Mouse (Mus musculus) kidney, embryonic 14.5 days (tissue): ENCODE measurements around the gene Tpd52l2. TPM values are rescaled to one million over a fixed set of nuclear protein-coding genes. Genes with fewer than 3 reads are reported as not detected.
A peak's percentile ranks its signal among the peaks of the same experiment; 100 is the strongest.

Experiments
- ATAC-seq: fragments of 200-750 bp; cut with Nextera tagmentation; 2 replicates; pipeline ENCODE4 v1.8.0; 2017; ENCODE audit warnings: moderate number of reproducible peaks, mild to moderate bottlenecking, moderate TSS enrichment, moderate library complexity; ENCODE audit not compliant: low FRiP score, low TSS enrichment
- H3K27ac ChIP-seq: fragments of 300-500 bp; sonication (generic); 2 replicates; pipeline ENCODE4 v1.5.1; 2014; ENCODE audit warnings: low read depth, mild to moderate bottlenecking, low read length, moderate library complexity, mixed read lengths
- H3K27me3 ChIP-seq: fragments of 300-500 bp; sonication (generic); 2 replicates; pipeline ENCODE4 v1.6.1; 2014; ENCODE audit warnings: mild to moderate bottlenecking, low read length; ENCODE audit not compliant: control insufficient read depth, insufficient read depth
- H3K36me3 ChIP-seq: fragments of 300-500 bp; sonication (generic); 2 replicates; pipeline ENCODE4 v1.6.1; 2014; ENCODE audit warnings: low read length, mixed read lengths; ENCODE audit not compliant: control insufficient read depth, insufficient read depth
- H3K4me1 ChIP-seq: fragments of 300-500 bp; sonication (generic); 2 replicates; pipeline ENCODE4 v1.6.1; 2014; ENCODE audit warnings: low read length, mixed read lengths; ENCODE audit not compliant: control insufficient read depth, insufficient read depth
- H3K4me2 ChIP-seq: fragments of 300-500 bp; sonication (generic); replicated peaks from 2 replicates; pipeline ENCODE4 v1.6.1; 2014; ENCODE audit warnings: low read depth, mild to moderate bottlenecking, low read length
- H3K4me3 ChIP-seq: fragments of 300-500 bp; sonication (generic); 2 replicates; pipeline ENCODE4 v1.5.1; 2014; ENCODE audit warnings: mild to moderate bottlenecking, low read length
- H3K9ac ChIP-seq: fragments of 300-500 bp; sonication (generic); 2 replicates; pipeline ENCODE4 v1.6.1; 2014; ENCODE audit warnings: low read depth, mild to moderate bottlenecking, low read length, moderate library complexity
- H3K9me3 ChIP-seq: fragments of 300-500 bp; sonication (generic); 2 replicates; pipeline ENCODE4 v1.6.1; 2016; ENCODE audit warnings: low read length; ENCODE audit not compliant: control insufficient read depth
- WGBS: fragments of 180-500 bp; shearing (Covaris S2); extraction: QIAGEN DNeasy Blood & Tissue Kit; methylation state at CpG from one replicate; pipeline ENCODE4 v1.1.7; 2014; 5-methylcytosine and 5-hydroxymethylcytosine counted together
- polyA plus RNA-seq: library from polyadenylated mRNA; unstranded; fragments of >200 nt; fragmentation: Nextera tagmentation; extraction: Ambion mirVana; gene quantifications from 2 replicates; pipeline ENCODE4 v1.2.1, GENCODE M21; 2014

Tpd52l2 gene
- polyA plus RNA-seq, 1 experiment from 2014 or later: 175 TPM

DNA sequence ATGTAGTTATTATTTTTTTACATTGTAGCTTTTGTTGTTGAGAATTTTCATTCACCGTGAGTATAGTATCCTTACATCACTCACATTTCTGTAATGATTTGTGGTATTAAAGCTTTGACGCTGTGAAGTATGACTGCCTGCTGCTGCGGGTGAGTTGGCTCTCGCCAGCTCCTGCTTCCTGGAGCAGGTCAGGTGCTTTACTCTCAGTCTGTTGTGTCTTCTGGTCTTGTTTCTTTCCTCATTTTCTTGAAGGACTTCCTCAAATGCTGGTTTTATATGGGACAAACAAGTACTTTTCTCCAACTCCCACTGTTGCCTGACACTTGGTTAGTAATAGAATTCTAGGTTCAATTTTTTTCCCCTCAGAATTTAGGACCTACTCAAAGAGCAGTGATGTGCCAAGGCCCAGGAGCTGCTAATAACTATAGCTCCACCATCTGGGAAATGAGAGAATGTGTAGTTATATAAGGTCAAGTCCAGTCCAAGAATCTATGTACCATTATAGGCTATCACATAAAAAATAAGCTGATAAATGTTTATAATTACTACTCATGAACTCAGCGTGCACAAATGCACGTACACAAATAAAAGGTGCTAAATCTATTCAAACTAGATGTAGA lies 44.9 kb downstream of the Tpd52l2 start:
- no peak for ATAC-seq
- Histone ChIP-seq H3K4me3 (no peak overlapping the region), H3K27ac (no peak overlapping the region), H3K4me1 (no peaks in the 10 kb centered on the region), H3K36me3 (peaks cover 12% of the 10 kb centered on the region), H3K9ac (no peak overlapping the region), H3K4me2 (no peak overlapping the region), H3K27me3 (no peaks in the 10 kb centered on the region), H3K9me3 (no peaks in the 10 kb centered on the region)
- 93% methylated on average over 6 of the region's 6 CpGs for WGBS

- no peak for ATAC-seq
- H3K9ac ChIP-seq: no peak overlapping the region
Observed at GRCm38 (mm10) chr2:181546142-181546541, 49.2 kb downstream of the Tpd52l2 start.

GRCm38 (mm10) chr2:181548227-181548626 lies 51.3 kb downstream of the Tpd52l2 start:
- Histone ChIP-seq H3K4me3 (no peak overlapping the region), H3K9me3 (no peaks in the 10 kb centered on the region), H3K36me3 (peaks cover 63% of the 10 kb centered on the region), H3K4me2 (no peak overlapping the region), H3K27me3 (no peaks in the 10 kb centered on the region), H3K9ac (no peak overlapping the region), H3K27ac (no peak overlapping the region), H3K4me1 (no peaks in the 10 kb centered on the region)
- whole genome bisulfite sequencing: 73% methylated on average over 1 of the region's 1 CpGs
- no peak for ATAC-seq

More at GRCm38 (mm10) chr2:181546142-181546541, 49.2 kb downstream of the Tpd52l2 start:
- Histone ChIP-seq H3K4me1 (no peaks in the 10 kb centered on the region), H3K27me3 (no peaks in the 10 kb centered on the region), H3K4me2 (no peak overlapping the region), H3K9me3 (no peaks in the 10 kb centered on the region), H3K36me3 (peaks cover 48% of the 10 kb centered on the region), H3K27ac (no peak overlapping the region), H3K4me3 (no peak overlapping the region)
- 96% methylated on average over 7 of the region's 7 CpGs for WGBS

DNA sequence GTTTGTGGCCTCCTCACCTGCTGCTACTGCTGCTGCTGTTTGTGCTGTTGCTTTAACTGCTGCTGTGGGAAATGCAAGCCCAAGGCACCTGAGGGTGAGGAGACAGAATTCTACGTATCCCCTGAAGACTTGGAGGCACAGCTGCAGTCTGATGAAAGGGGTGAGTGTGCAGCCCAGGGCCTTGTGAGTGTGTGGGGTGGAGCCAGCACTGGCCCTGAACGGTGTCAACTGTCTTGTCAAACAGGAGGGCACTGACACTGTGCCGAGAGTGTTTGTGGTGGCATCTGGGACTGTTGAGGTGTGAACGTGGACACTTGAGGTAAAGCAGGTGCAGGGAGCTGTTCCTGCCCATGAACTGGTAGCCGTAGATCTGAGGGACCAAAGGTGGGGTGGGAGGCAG lies 51.7 kb downstream of the Tpd52l2 start:
- no peaks in the 10 kb centered on the region for H3K27me3 ChIP-seq
- ATAC-seq: peak; percentile 62; the same call in 1 of the 2 replicates
- no peaks in the 10 kb centered on the region for H3K9me3 ChIP-seq
- no peak overlapping the region for H3K4me2 ChIP-seq
- no peak overlapping the region for H3K9ac ChIP-seq
- H3K36me3 ChIP-seq: peaks cover 63% of the 10 kb centered on the region
- H3K4me3 ChIP-seq: no peak overlapping the region
- no peaks in the 10 kb centered on the region for H3K4me1 ChIP-seq
- WGBS: 67% methylated on average over 5 of the region's 5 CpGs
- H3K27ac ChIP-seq: no peak overlapping the region

- no peak for ATAC-seq
- Histone ChIP-seq H3K27me3 (no peaks in the 10 kb centered on the region), H3K36me3 (peaks cover 63% of the 10 kb centered on the region), H3K9ac (no peak overlapping the region), H3K4me1 (no peaks in the 10 kb centered on the region), H3K9me3 (no peaks in the 10 kb centered on the region), H3K27ac (no peak overlapping the region), H3K4me2 (no peak overlapping the region), H3K4me3 (no peak overlapping the region)
- 94% methylated on average over 2 of the region's 2 CpGs for WGBS
Observed at GRCm38 (mm10) chr2:181550233-181550632, 53.3 kb downstream of the Tpd52l2 start.

GRCm38 (mm10) chr2:181553772-181554171 lies 56.8 kb downstream of the Tpd52l2 start:
- H3K27ac ChIP-seq: no peak overlapping the region
- no peaks in the 10 kb centered on the region for H3K9me3 ChIP-seq
- H3K9ac ChIP-seq: no peak overlapping the region
- no peak overlapping the region for H3K4me2 ChIP-seq
- ATAC-seq: no peak
- H3K4me3 ChIP-seq: no peak overlapping the region
- no peaks in the 10 kb centered on the region for H3K4me1 ChIP-seq
- no peaks in the 10 kb centered on the region for H3K27me3 ChIP-seq
- peaks cover 38% of the 10 kb centered on the region for H3K36me3 ChIP-seq

- 81% methylated on average over 3 of the region's 3 CpGs for WGBS
- H3K27ac ChIP-seq: no peak overlapping the region
- no peak overlapping the region for H3K4me2 ChIP-seq
- ATAC-seq: no peak
- peaks cover 7% of the 10 kb centered on the region; the same call in 1 of the 2 replicates for H3K36me3 ChIP-seq
- H3K9ac ChIP-seq: no peak overlapping the region
- no peak overlapping the region for H3K4me3 ChIP-seq
- no peaks in the 10 kb centered on the region for H3K4me1 ChIP-seq
- no peaks in the 10 kb centered on the region for H3K27me3 ChIP-seq
- H3K9me3 ChIP-seq: no peaks in the 10 kb centered on the region; the same call in 1 of the 2 replicates
Observed at GRCm38 (mm10) chr2:181567338-181567737, 70.4 kb downstream of the Tpd52l2 start.

Other genes with a start within 250 kb of the Tpd52l2 start
- 9.4 and 17.9 TPM in 2 replicates for gene Gmeb2, start 209.1 kb upstream of the Tpd52l2 start, polyA plus RNA-seq
- gene Stmn3, start 182.6 kb upstream of the Tpd52l2 start, polyA plus RNA-seq: 0.46 and 0.62 TPM in 2 replicates
- gene Rtel1, start 177.4 kb upstream of the Tpd52l2 start, polyA plus RNA-seq: 40.0 and 59.2 TPM in 2 replicates
- 25.7 and 39.0 TPM in 2 replicates for gene Zgpat, start 132.2 kb upstream of the Tpd52l2 start, polyA plus RNA-seq
- 51.5 and 53.9 TPM in 2 replicates for gene Arfrp1, start 131.7 kb upstream of the Tpd52l2 start, polyA plus RNA-seq
- 17.3 and 22.1 TPM in 2 replicates for gene Lime1, start 117.1 kb upstream of the Tpd52l2 start, polyA plus RNA-seq
- gene Zbtb46, start 37.7 kb upstream of the Tpd52l2 start, polyA plus RNA-seq: 13.7 and 26.6 TPM in 2 replicates
- 0.14 and 0.19 TPM in 2 replicates for gene Abhd16b, start 3.9 kb upstream of the Tpd52l2 start, polyA plus RNA-seq
- gene Dnajc5, start 23.3 kb downstream of the Tpd52l2 start, polyA plus RNA-seq: 41.5 and 82.2 TPM in 2 replicates
- 45.3 and 49.4 TPM in 2 replicates for gene Uckl1, start 87.8 kb downstream of the Tpd52l2 start, polyA plus RNA-seq
- gene Prpf6, start 94.7 kb downstream of the Tpd52l2 start, polyA plus RNA-seq: 64.5 and 64.8 TPM in 2 replicates
- 28.5 and 50.6 TPM in 2 replicates for gene Zfp512b, start 95.7 kb downstream of the Tpd52l2 start, polyA plus RNA-seq
- gene Samd10, start 102.1 kb downstream of the Tpd52l2 start, polyA plus RNA-seq: 24.5 and 29.2 TPM in 2 replicates
- 0.63 TPM in 1 of 2 replicates, not detected in the other for gene Gm29797, start 159.9 kb downstream of the Tpd52l2 start, polyA plus RNA-seq
- gene Sox18, start 174.5 kb downstream of the Tpd52l2 start, polyA plus RNA-seq: 36.8 and 40.5 TPM in 2 replicates
- gene Tcea2, start 183.2 kb downstream of the Tpd52l2 start, polyA plus RNA-seq: 24.5 and 24.8 TPM in 2 replicates
- gene Rgs19, start 196.8 kb downstream of the Tpd52l2 start, polyA plus RNA-seq: 70.8 and 71.9 TPM in 2 replicates
- gene Lkaaear1, start 201.3 kb downstream of the Tpd52l2 start, polyA plus RNA-seq: not detected in 2 replicates
- 0.09 and 0.53 TPM in 2 replicates for gene Oprl1, start 217.9 kb downstream of the Tpd52l2 start, polyA plus RNA-seq